Mouse (Mus musculus) lung, postnatal 0 days (tissue): ENCODE measurements at regions not wholly inside any gene's neighbourhood (a gene's known extent, or its start where the extent isn't known, plus 50 kb on each side); places are given as distances from the start of the nearest gene placed in this dataset.

Source experiments
- CTCF ChIP-seq: IDR thresholded peaks from 2 replicates; pipeline ENCODE4 v1.5.1; 2016; ENCODE audit warnings: antibody characterized with exemption, mild to moderate bottlenecking
- EP300 ChIP-seq: IDR thresholded peaks from 2 replicates; pipeline ENCODE4 v1.6.1; 2016; ENCODE audit warnings: antibody characterized with exemption, mild to moderate bottlenecking, control low read depth

- no peak for TF ChIP-seq CTCF
- no peak for TF ChIP-seq EP300
Observed at GRCm38 (mm10) chr11:15218671-15219070, 619.6 kb downstream of the Pom121l12 start.
